Mouse (Mus musculus): ENCODE results near the gene Xylt1.

Gene Xylt1

GRCm38 (mm10) chr7:117380418-117381187 lies at the start of gene Xylt1:
Gene Xylt1 (plus strand): TSS chr7:117380979.
- peak in 1 of 2 experiments; percentile 66 for DNase-seq (ENCODE audit: low spot score in 2 of 2)

DNA sequence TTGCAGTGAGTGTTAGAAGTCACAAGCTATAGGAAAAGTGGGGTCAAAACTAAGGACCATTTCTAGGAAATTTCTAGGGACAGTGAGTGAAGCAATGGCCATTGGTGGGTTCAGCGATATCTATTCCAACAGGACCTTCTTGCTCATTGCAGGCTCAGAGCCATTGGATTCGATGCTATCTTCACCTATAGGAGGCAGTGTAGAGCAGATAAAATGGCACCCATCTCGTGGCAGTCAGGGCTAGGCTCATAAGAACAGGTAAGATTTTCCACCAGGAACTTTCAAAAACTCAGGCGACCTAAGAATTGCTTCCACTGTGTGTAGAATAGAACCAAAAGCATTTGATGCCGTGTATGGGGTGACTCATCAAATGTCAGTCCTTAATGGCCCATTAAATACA lies 46.8 kb upstream of the Xylt1 start:
- no peak for DNase-seq (ENCODE audit: low spot score in 2 of 2)

- no peak for DNase-seq (ENCODE audit: low spot score in 2 of 2)
Measured at GRCm38 (mm10) chr7:117356316-117356715, 24.5 kb upstream of the Xylt1 start.

- peak; percentile 40 to 56 for DNase-seq (ENCODE audit: low spot score in 2 of 2)
Measured at GRCm38 (mm10) chr7:117357425-117358194, 23.2 kb upstream of the Xylt1 start.

DNA sequence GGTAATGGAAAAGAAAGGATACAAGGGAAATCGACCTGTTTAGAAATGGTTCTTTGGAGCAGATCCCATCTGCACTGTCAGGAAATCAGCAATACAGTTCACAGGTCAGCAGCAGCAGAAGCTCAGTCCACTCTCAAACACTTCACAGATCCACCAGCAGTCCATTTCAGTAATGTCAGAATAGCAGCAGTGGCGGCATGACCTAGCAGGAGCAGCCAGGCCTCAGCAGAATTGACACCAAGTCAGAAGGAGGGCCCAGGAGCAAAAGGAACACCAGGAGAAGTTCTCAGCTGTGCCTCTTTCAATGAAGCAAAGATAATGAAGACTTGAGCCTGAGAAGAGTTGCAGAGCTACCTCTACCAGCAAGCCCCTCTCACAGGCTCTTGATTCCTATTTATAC lies 19.5 kb upstream of the Xylt1 start:
- DNase-seq (ENCODE audit: low spot score in 2 of 2): no peak

DNA sequence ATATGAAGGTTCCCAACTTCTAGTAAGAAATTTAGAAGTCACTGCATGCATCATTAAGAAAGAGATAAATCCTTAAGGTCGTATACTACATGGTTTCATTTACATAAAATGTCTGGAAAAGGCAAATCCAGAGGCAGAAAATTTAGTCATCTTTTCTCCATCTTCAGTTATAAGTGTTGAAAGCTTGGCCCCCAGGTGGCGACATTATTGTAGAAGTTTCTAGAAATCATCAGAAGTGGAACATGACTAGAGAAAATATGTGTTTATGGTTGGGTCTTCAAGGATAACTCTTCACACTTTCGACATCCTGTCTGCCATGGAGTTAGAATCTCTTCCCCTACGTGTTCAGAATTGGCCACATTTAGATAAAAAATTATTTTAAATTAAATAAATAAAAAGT lies 18.3 kb upstream of the Xylt1 start:
- no peak for DNase-seq (ENCODE audit: low spot score in 2 of 2)

- DNase-seq (ENCODE audit: low spot score in 2 of 2): no peak
Measured at GRCm38 (mm10) chr7:117368647-117369289, 12.0 kb upstream of the Xylt1 start.

- DNase-seq (ENCODE audit: low spot score in 2 of 2): no peak
Measured at GRCm38 (mm10) chr7:117369290-117369941, 11.4 kb upstream of the Xylt1 start.

DNA sequence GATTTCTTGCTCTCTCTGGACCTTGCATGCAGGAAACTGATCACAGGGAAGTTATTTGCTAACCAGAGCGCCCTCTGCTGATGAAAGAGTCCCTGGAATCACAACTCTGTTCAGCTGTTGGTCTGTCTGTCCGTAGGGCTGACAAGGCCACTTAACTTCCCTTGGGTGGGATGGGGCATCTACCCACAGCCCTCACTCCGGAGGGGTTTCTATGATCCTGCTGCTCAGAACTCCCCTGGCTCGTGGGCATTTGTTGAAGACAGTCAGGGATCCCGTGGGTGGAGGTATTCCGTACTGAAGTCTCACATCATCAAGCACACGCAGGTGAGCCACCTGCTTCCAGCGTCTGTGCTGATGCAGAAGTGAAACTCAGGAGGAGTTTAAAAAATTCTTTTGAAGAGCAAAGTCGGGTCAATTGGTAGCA lies 4.9 kb upstream of the Xylt1 start:
- peak in 1 of 2 experiments; percentile 82 for DNase-seq (ENCODE audit: low spot score in 2 of 2)

DNA sequence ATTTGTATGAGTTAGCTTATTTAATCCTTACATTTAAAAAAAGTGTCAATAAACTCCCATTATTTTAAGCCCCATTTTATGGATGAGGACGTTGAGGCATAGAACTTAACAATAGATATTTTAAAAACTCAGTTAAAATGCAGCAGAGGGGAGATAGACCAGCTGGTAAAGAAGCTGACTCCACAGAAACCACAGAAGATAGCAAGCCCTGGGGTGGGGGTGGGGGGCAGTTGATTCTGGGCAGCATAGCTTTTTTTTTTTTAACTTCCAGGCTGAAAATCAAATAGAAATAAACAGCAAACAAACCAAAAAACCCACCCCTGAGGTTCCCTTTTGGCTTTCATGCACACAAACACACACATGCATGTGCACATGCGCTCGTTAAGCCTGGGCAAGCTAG lies 3.6 kb upstream of the Xylt1 start:
- DNase-seq (ENCODE audit: low spot score in 2 of 2): no peak

GRCm38 (mm10) chr7:117380036-117380417 lies 752 bp upstream of the Xylt1 start:
- no peak for DNase-seq (ENCODE audit: low spot score in 2 of 2)

DNA sequence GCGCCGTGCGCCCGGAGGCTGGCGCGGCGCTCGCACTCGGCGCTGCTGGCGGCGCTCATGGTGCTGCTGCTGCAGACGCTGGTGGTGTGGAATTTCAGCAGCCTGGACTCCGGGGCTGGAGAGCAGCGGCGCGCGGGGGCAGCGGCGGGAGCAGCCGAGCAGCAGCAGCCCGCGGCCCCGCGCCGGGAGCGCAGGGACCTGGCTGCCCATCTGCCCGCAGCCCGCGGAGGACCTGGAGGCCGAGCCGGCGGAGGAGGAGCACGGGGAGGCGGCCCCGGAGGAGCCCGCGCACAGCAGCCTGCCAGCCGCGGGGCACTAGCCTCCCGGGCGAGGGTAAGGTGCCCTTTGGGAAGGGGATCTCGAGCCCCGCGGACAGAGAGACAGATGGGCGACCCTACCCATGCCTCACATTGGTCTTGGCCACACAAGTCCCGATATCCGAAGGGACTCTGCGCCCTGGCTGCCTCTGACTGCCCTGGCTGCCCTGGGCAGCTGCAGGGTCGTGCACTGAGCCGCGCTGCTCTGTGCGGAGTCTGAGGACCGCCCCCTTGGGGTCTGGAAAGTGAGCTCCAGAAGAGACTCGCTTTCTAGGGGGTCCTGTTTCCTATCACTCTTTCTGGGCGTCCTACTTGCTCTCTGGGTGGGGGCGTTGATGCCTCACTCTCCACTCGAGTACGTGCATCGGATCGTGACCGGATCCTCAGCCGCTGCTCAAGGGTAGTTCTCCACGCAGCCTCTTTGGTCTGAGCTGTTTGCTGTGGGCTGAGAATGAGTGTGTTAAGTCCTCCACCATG lies 606 bp downstream of the Xylt1 start:
- DNase-seq (ENCODE audit: low spot score in 2 of 2): no peak

DNA sequence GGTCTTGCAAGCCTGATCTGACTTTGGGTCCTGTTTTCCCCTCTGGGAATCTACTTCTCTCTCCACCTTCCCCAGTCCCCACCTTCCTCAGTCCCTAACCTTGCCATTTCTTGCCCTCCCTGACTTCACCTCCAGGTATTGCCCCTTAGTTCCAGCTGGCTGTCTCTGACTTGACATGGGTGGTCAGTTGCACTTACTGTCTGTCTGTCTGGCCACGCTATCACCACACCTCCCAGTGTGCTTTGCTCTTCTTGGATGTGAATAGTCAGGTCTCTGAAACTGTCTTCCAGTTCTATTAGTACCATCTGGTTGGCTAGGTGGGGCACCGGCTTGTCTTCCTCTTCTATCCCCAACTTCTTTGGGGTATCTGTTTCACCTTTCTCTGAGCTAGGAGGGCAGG lies 1.2 kb downstream of the Xylt1 start:
- no peak for DNase-seq (ENCODE audit: low spot score in 2 of 2)

- peak in 1 of 2 experiments; percentile 68 for DNase-seq (ENCODE audit: low spot score in 2 of 2)
Measured at GRCm38 (mm10) chr7:117383147-117383940, 2.6 kb downstream of the Xylt1 start.

GRCm38 (mm10) chr7:117386376-117386775 lies 5.6 kb downstream of the Xylt1 start:
- DNase-seq (ENCODE audit: low spot score in 2 of 2): no peak

- DNase-seq (ENCODE audit: low spot score in 2 of 2): no peak
Measured at GRCm38 (mm10) chr7:117388284-117388988, 7.7 kb downstream of the Xylt1 start.

DNA sequence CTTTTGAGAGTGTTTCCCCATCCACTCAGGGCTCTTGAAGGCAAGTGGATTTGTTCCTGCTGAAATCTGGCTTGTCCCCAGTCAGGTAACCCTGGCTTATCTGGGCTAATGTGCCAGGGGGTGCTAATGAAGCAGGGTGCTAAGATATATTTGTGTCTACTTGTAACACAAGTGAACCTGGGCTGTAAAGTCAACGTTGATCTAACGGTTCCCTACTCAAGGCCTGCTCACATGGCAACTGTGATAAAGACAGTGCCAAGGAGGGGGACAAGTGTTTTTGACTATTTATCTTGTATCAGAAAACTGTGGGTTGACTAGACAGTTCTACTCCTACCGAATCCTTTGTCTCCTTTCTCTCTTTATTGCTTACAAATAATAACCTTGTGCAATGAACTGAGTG lies 8.3 kb downstream of the Xylt1 start:
- no peak for DNase-seq (ENCODE audit: low spot score in 2 of 2)

DNA sequence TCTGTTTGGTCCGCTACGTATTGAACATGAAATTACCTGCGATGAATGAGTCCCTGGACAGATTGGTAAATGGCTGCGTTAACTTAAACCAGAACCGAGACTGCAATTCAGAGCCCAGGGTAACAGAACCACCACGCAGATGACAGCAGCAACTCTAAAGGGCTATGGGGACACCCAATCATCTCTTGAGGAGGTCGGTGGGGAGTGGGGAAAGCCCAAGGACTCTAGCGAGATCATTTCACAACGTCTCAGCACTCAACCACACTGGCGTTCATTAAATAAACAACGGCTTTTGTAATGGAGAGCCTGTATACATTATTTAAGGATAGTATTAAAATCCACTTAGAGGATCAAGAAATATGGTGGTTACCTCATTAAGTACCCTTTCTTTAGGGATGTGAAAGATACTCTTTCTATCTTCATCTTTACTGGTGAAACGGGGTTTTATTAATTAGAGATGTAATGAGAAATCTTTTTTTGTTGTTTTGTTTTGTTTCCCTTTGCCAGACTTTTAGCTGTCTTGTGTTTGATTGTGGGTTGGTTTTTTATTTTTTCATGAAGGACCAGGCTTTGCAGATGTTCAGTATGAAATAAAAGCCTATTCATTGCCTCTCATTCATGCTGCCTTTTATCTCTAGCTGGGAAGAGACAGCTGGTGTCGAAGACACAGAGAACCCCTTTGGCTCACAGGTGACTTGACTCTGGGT lies 12.2 kb downstream of the Xylt1 start:
- DNase-seq (ENCODE audit: low spot score in 2 of 2): no peak

- no peak for DNase-seq (ENCODE audit: low spot score in 2 of 2)
Measured at GRCm38 (mm10) chr7:117393976-117394375, 13.2 kb downstream of the Xylt1 start.

All from left cerebral cortex, adult 9 months (tissue).